Mouse (Mus musculus): ENCODE measurements around the gene Timm22. TPM values are rescaled to one million over a fixed set of nuclear protein-coding genes. Genes with fewer than 3 reads are reported as not detected.

The Timm22 gene
- 1.9 and 2.9 TPM in 2 replicates for polyA plus RNA-seq (2012; rRNA removed)

DNA sequence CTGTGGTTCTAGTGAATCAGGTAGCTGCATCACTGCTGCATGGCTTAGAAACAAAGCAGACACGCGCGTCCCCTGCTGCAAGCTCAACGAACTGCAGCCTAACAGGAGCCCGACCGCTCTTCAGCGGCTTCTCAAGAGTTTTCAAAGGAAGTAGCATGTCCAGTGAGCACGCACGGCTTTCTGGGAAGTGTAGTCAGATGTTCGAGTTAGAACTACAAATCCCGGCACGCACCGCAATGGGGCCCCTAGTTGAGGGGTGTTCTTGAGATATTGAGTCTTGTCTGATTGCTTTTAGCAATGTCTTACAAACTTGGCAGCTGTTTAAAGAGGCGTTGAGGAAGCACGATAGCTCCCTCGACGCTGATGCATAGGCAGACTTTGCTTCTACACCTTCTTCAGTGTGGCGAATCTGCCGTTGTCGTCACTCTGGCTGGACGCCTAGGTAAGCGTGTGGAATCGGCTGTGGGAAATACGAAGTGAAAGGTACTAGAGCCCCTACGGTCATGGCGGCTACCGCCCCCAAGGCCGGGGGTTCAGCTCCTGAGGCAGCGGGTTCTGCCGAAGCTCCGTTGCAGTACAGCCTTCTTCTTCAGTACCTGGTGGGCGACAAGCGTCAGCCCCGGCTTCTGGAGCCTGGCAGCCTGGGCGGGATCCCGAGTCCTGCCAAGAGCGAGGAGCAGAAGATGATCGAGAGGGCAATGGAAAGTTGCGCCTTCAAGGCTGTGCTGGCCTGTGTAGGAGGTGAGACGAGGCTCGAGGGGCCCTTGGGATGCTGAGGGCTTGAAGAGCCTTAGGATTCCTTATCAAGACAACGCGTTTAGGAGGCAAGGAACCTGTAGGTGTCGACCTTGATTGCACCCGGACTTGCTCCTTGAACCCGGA, at the start of gene Timm22:
Gene Timm22 (plus strand): TSS at position 251 of the 882 bp plus-strand sequence.

DNA sequence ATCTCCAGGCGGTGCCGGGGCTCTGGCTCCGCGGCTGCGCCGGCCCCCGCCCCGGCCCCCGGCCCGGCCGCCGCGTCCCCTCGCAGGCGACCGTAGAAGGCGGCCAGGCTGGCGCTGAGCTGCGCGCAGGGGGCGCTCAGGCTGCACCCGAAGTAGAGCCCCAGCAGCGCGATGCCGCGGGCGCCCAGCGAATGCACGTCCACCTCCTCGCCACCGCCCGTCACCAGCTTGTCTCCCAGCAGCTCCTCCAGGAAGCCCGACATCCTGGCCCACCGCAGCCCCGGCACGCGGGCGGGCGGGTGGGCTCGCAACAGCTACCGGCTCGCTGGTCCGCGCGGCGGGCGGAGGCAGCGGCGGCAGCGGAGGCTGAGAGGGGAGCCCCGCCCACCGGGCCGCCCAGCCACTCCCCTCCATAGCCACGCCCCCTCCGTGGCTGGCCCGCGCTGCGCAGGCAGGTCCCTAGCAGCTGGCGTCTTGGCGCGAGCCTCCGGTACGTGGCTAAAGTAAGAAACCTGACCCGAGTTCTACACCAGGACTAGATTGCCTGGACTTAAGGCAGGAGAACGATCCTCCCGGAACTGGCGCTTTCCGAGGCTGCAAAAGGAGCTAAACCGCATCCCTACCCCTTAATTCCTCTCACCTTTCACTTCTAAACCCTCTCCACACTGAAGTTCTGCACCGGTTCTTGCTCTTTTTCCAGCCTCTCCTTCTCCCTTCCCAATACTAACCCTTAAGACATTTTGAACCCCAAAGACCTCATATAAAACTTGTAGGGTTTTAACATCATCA, 7.8 kb upstream of the Timm22 start, which contains the start of gene Nxn:
Gene Nxn (minus strand): TSS at position 343 of the 789 bp plus-strand sequence.

Other genes starting within 250 kb of the Timm22 start
- 10.3 and 18.8 TPM in 2 replicates for gene Vps53, start 227.3 kb upstream of the Timm22 start, polyA plus RNA-seq (2012; rRNA removed)
- 111 and 342 TPM in 2 replicates for gene Fam57a, start 227.3 kb upstream of the Timm22 start, polyA plus RNA-seq (2012; rRNA removed)
- 0.41 and 0.60 TPM in 2 replicates for gene Dbil5, start 189.3 kb upstream of the Timm22 start, polyA plus RNA-seq (2012; rRNA removed)
- 2.9 and 3.4 TPM in 2 replicates for gene Gemin4, start 189.3 kb upstream of the Timm22 start, polyA plus RNA-seq (2012; rRNA removed)
- gene Mrm3, start 163.2 kb upstream of the Timm22 start, polyA plus RNA-seq (2012; rRNA removed) = 2.0 and 3.0 TPM in 2 replicates
- gene Glod4, start 163.2 kb upstream of the Timm22 start, polyA plus RNA-seq (2012; rRNA removed) = 0.52 and 0.70 TPM in 2 replicates
- 13.3 and 16.4 TPM in 2 replicates for gene Nxn, start 7.8 kb upstream of the Timm22 start, polyA plus RNA-seq (2012; rRNA removed)
- gene Abr, start 215.4 kb downstream of the Timm22 start, polyA plus RNA-seq (2012; rRNA removed) = 25.0 and 29.7 TPM in 2 replicates